Mouse (Mus musculus) MEL-GATA-1-ER (cell line): ENCODE measurements around the gene Ldlrad3.
A peak's percentile ranks its signal among the peaks of the same experiment; 100 is the strongest.

ENCODE experiments used
- DNase-seq: peaks from one replicate; pipeline ENCODE4 v3.0.0-alpha.2; 2012; ENCODE audit warnings: low read depth; ENCODE audit errors: extremely low read depth

The Ldlrad3 gene

GRCm38 (mm10) chr2:102038895-102039667 lies 147.1 kb downstream of the Ldlrad3 start:
- peak; percentile 92 for DNase-seq

DNA sequence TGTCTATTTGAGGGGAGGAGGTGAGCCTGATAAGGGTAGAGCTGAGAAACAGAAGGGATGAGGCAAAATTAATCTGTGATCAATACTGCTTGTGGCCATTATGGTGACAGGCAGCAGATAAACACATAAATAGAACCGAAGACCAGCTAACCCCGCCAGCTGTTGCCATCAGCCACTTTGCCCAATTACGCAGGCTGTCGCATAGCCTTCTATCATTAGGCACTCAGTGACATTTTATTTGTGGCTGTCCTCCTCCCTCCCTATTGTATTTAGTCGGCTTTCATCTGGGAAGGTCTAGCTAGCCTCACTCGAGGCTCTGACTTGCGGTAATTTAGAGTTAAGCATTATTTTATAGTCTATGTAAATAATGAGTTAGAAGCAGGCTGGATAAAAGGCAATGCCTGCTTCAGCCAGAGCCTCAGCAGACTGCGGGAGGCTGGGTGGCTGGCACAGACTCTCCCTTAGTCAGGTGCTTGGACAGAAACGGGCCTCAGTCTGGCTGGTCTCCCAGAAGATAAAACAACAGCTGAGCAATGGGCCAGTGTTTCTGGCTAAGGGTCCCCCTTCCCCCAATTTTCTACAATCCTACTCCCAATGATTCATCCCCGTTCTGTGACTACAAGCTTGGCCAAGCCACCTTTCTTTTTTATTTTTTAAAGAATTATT lies 147.8 kb downstream of the Ldlrad3 start:
- no peak for DNase-seq

GRCm38 (mm10) chr2:102036665-102037511 lies 149.3 kb downstream of the Ldlrad3 start:
- peak; percentile 98 for DNase-seq

DNA sequence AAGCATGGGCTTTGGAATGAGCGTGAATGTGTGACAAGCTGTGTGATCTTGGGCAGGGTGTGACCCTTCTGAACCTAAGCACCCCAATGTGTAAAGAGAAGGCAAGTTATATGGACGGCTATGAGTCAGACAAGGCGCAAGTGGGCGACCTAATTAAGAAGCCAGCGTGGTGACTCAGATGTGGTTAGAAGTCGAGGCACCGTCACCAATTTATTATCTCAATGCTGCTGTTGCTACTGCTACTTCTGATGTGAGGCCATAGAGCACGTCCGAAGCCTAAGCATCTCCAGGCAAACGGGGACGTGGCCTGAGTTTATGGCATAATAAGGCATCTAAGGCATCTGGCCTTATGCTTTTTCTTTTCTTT lies 151.7 kb downstream of the Ldlrad3 start:
- peak; percentile 69 for DNase-seq

GRCm38 (mm10) chr2:102033818-102034512 lies 152.2 kb downstream of the Ldlrad3 start:
- DNase-seq = peak; percentile 63

- DNase-seq = no peak
Measured at GRCm38 (mm10) chr2:102032713-102033343, 153.4 kb downstream of the Ldlrad3 start.

DNA sequence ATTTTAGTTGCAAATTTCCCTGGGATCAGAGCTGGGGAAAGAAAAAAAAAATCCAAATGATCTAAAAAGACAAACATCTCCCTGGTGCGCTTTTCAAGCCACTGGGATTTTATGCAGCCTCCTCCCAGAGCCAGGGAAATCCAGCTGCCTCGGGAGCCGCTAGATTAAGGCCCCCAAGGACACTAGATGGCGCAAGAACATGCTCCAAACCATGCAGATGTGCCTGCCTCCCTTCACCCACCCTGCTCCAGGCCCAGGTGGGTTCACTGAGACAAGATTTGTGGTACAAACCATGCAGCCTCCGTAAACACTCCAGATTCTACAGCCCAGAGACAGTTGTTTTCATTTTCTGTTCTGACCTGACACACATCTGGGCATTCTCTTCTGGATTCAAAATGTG lies 155.5 kb downstream of the Ldlrad3 start:
- no peak for DNase-seq

DNA sequence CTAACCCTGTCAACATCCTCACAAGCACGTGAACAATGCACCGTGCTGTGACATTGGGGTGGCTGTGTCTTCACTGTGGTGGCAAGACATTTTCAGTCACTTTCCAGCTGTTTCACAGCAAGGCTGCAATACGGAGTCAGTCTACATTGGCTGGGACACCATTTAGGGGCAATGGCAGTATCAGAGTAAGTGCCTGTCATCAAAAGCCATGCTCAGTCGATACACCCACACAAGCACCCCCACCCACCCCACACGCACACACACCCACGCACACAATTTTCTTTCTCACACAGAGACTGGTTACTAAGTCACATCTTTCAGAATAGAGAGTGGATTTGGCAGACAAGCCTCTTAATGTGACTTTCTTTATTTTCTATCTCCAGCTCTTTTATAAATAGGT lies 156.0 kb downstream of the Ldlrad3 start:
- no peak for DNase-seq

DNA sequence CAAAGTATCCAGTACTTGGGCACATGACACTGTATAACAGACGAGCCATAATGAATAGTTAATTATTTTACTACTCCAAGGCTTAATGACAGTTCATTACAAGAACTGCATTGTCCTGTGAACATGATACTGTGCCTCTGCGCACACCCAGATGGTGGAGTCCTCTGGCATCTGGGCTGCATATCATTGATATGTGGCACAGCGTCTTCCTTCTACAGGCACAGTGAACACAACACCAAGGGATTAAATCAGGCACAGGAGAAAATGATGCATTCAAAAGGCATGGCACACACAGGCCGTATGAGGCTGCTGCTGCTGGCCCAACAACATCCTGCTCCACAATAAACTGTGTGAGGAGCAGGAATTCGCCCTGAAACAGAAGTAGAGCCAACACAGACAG lies 156.5 kb downstream of the Ldlrad3 start:
- no peak for DNase-seq

- DNase-seq = no peak
Measured at GRCm38 (mm10) chr2:102027265-102027664, 158.9 kb downstream of the Ldlrad3 start.

DNA sequence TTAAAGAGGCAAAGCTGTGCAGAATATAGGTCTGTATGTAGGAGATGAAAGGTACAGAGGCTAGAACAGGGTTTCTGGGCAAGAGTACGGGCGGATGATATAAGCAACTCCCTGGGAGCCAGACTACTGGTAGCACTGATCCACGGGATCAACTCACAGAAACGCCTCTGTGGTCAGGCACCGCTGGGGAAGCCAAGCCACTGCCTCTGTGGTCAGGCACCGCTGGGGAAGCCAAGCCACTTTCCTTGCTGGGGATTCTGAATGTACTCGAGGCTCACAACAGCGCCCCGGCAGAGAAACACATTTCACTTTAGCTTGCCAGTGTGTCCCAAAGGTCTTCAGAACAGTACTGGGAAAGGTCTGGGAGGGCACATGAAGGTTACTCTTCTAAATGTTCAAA lies 160.0 kb downstream of the Ldlrad3 start:
- DNase-seq = no peak

GRCm38 (mm10) chr2:102024483-102024882 lies 161.7 kb downstream of the Ldlrad3 start:
- no peak for DNase-seq

DNA sequence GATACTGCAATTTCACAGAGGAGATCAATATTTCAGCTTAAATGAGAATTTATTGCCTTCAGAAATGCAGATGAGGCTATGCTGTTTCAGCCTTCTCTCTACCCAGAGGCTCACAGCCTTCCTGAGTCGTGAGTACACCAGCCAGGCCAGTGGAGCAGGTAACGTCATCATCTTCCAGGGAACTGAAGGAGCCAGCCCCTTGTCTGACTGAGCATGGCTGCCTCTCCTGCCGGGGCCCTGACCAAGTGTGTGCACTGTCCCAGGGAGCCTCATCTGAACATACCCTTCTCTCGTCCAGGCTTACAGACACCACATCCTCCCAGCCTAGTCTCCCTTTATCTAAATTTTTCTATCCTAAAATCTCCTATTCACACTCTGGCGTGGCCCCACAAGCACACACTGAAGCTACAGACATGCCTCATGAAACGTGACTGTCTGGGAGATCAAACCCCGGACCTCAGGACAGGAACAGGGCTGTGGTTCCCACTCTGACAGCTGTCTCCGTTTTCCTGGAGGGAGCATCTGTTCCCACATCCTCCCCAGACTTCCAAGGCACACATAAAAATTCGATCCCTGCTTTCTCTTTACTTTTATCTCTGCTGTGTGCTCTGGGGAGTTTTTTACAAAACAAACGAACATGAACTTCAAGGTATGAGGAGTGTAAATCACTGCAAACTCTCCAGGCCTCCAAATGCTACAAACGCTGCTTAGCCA lies 164.7 kb downstream of the Ldlrad3 start:
- DNase-seq = no peak

GRCm38 (mm10) chr2:102020546-102020945 lies 165.6 kb downstream of the Ldlrad3 start:
- no peak for DNase-seq

DNA sequence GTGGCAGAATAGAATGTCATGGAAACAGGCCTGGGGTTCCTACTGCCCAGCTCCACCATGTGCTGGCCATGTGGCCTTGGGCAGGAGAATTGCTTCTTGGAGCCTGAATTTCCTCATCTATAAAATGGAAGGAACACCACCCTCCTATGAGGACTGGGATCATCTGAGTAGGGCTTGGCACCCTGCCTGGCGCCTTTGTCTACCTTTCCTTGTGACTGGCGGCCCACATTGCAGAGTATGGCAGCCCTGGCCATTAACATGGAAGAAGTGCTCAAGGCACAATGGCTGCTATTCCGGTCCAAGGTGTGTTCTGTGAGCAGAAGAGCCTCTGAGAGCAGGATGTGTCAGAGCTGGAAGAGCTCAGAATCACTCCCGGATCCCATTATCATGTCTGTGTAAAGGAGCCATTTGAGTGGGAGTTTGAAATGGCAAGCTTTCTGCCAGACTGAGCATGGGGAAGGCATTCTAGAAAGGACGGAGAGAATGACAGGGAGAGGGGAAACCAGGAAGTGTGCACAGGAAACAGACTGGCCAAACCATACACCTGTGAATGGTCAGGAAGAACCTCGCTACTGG lies 171.6 kb downstream of the Ldlrad3 start:
- DNase-seq = no peak

GRCm38 (mm10) chr2:102011311-102011975 lies 174.7 kb downstream of the Ldlrad3 start:
- no peak for DNase-seq

DNA sequence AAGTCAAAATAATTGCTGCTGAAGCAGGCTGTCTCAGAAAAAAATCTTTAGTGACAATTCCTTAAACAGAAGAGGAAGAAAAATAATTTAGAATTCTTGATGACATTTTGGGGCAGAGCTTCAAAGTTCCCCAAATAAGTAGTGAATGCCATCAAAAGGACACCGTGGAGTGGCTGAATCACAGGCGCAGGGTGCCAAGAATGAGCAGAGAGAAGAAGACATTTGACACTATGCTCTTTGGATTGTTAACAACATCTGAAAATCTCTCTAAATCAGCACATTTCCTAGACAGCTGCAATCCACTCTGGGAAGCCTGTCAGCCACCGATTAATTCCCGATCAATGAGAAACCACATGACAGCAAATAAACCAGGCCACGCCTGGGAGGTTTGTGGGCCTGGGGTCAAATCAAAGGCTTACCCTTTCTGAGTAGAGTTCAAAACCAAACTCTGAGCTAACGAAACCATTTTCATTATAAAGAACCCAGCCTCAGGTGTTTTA lies 176.4 kb downstream of the Ldlrad3 start:
- DNase-seq = no peak

- no peak for DNase-seq
Measured at GRCm38 (mm10) chr2:102006143-102006542, 180.0 kb downstream of the Ldlrad3 start.

GRCm38 (mm10) chr2:102005377-102006007 lies 180.7 kb downstream of the Ldlrad3 start:
- no peak for DNase-seq
